Mouse (Mus musculus) CD4-positive naive resting alpha-beta T cell, adult 57 days (primary cell): ENCODE measurements around the gene Esp36. TPM values are rescaled to one million over a fixed set of nuclear protein-coding genes. Genes with fewer than 3 reads are reported as not detected.

Experiments used
- total RNA-seq: library from RNA; stranded (reverse); gene quantifications from one replicate; pipeline ENCODE4 v1.2.4, GENCODE M21; 2023

Gene Esp36
- not detected for total RNA-seq

DNA sequence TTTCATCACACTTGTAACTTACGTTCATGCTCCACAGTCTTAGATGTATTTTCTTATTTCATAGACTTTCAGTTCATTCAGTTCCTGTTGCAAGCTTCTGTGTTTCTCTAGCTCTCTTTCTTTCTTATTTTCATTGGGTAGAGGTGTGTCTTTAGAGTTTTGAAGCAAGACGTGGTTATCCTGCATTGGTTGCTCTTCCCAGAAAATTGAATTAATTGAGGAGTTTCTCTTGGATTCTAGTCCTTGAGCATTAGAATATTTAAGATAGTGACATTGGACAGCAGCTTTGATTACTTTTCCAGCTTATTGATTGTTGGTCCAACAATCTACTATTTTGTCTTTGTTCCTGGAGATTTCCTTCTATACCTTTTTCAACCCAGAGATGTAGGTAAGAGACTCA is at the start of gene Esp36:
Gene Esp36, minus strand, starts transcription at position 101 of the 400 bp plus-strand sequence.

Other genes with a start within 250 kb of the Esp36 start
- gene Olfr134, start 248.8 kb downstream of the Esp36 start, total RNA-seq, result not detected
- not detected for gene Olfr135, start 215.8 kb downstream of the Esp36 start, total RNA-seq
- not detected for gene Olfr138, start 159.2 kb downstream of the Esp36 start, total RNA-seq
- not detected for gene Olfr137, start 112.6 kb downstream of the Esp36 start, total RNA-seq
- gene Olfr136, start 90.4 kb downstream of the Esp36 start, total RNA-seq, result not detected
- not detected for gene Esp34, start 134.0 kb upstream of the Esp36 start, total RNA-seq
- not detected for gene Esp31, start 219.3 kb upstream of the Esp36 start, total RNA-seq